Mouse (Mus musculus): ENCODE measurements at regions not wholly inside any gene's neighbourhood (a gene's known extent, or its start where the extent isn't known, plus 50 kb on each side); places are given as distances from the start of the nearest gene placed in this dataset.

DNA sequence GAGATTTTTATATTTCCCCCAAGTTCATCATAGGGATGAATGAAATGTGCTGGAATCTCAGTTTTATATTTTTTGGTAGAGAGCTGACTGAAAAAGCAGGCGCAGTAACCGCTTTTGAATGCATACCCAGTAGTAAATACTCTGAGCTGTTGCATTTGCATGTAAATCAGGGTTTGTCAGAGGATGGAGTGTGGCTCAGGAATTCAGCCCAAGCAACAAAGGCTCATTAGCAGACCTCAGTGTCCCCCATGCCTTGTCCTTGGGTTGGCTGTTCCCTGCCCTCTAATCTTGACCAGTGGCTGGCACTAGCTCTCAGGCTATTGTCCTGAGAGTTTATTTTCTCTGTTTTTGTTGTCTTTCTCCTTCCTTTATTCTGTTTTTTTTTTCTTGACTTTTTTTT lies 258.4 kb downstream of the Slc4a3 start:
- no peak for DNase-seq
- intact Hi-C loops (cut with DNase I): no loop called here

DNA sequence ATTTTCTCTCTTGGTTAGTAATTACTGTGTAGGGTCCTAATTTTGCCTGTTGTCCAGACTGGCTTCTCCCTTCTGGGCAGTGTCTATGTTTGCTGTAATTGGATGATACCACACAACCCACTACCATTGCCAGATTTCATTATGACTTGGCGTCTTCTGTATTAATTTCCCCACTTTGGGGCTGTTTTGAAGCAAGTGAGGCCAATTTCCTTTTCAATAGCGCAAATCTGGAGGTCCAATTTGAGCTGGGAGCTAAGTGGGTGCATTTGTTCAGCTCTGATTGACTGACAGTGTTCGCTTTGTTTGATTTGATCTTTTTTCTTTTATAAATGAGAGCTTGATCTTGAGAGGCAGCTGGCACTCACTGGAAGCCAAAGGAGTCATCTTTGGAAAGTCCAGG lies 266.4 kb downstream of the Slc4a3 start:
- intact Hi-C loops (cut with DNase I): loop anchor here (10.0 kb wide), 1 partner anchor 1702 kb away; the partner anchor contains the start of gene Epha4
- DNase-seq: no peak

DNA sequence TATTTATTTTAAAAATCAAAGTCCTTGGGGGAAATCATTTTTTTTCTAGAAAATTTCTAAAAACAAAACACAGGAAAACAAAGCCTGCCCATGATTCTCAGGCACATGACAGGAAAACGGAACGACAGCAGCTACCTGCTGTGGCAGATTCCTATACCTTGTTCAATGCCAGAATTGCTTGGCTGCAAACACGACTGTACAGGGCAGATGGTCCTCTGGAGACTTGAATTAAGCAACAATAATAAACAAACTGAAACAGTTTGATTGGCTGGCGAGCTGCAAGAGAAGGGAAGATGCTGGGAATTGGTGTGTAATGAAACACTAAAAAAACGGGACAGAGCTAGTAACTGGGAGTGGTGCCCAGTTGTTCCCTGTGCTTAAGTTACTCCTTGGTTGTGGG lies 280.1 kb downstream of the Slc4a3 start:
- intact Hi-C loops (cut with DNase I): no loop called here
- DNase-seq: no peak

DNA sequence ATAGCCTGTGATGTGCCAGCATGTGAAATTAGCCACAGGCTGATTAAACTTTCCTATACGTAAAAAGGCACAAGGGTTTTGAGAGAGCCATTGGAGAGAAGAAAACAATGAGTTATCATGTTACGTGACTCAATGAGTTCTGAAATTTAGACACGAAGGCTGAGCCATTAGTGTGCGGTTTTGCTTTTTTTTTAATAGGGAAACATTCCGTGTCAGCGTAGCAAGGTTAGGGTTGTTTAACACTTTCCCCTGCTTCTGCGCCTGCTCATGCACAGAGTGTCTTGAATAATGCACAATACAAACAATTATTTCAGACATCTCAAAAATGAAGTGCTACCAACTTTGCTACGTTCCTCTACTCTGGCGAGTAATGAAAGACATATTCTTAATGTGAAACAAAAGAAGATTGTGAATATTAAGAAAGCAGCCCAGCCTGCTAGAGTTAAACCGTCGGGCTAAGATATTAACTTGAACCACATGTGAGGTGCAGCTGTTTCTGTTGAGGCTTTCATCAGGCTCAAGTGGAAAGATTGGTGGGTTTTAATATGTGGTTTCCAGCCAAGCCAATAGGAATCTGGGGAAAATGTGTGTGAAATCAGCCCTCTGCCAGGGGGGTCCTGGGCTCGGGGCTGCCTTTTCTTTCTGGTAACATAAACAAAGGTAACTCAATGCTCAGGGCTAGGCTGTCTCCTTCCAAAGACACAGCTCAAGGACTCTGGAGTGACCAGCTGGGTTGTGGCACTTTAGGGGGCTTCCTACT lies 287.2 kb downstream of the Slc4a3 start:
- DNase-seq: no peak

DNA sequence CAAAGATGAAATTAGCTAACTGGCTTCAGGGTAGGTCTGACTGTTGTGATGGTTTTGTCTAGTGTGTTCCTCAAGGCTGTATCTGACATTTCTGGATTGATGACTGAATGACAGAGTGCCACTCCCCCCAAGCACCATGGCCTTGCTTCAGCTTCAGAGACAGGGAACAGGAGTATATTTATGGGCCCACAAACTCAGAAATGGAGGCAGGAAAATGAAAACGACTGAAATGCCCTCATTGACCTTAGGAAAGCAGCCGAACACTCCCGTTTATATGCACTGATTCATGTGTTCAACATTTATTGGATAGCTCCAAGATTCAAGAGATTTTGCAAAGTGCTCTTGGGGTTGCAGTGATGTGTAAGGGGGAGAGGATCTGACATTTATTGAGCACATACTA lies 288.3 kb downstream of the Slc4a3 start:
- intact Hi-C loops (cut with DNase I): no loop called here
- DNase-seq: no peak

More for the DNA sequence above, 287.2 kb downstream of the Slc4a3 start:
- intact Hi-C loops (cut with DNase I): no loop called here

DNA sequence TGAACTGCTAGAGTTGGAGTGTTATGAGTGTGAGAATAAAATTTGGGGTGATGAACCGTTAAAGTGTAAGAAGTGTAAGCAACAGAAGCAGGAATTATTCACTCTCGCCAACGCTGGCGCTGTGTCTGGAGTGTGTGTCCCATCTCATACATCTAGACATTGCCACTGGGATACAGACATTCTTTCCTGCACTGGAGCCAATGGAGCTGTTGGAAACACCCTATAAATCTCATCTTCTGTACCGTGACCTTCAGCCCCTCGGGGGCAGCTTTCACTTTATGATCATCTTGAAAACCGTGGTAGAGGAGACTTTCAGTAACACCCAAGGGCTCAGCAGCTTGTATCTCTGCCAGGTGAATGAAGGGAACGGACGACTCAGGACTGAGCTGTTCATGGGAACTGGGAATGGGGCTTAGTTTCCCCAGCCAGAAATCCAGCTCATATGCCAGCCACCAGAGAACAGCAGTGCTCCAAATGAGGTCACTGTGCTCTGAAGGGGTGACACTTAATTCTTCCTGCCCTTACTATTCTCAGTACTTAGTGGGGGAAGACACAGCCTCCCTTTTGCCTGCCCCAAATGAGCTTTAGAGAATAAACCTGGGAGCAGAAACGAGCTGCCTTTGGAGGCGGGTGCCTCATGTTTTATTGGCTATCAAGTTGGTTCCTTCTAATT lies 293.6 kb downstream of the Slc4a3 start:
- no peak for DNase-seq
- intact Hi-C loops (cut with DNase I): no loop called here

DNA sequence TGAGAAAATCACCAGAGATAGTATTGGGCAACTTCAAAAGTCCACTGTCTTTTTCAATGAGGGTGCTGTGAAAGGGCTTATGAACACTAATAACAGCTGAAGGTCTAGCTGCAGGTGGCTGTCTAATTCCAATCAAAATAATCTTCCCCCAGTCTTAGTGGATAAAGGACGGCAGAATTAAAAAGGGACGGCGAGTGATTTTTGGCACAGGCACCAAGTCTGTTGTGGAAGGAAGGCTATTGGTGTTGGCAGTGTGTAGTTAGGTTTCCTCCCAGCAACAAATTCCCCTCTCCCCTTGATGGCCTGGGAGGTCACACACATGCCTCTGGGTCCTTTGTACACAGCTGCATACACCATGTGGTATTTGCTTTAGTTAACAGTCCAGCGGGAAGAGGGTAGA lies 296.3 kb downstream of the Slc4a3 start:
- intact Hi-C loops (cut with DNase I): no loop called here
- no peak for DNase-seq

DNA sequence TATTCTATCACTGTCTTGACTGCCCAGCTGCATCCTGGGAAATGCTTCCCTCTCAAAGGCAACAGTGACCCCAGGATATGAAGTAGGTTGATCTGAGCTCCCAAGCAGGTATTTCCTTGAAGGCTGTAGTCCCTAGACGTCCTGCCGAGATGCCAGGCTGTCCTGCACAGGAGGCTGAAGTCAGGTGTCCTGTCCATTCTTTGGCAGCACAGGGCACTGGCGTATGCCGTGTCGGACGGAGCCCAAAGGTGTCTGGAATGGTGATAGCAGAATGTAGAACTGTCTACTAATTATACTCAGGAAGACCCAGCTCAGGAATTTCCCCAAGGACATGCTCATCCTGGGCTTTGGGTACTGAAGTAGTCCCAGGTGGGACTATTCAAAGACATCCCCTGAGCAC lies 297.3 kb downstream of the Slc4a3 start:
- intact Hi-C loops (cut with DNase I): no loop called here
- no peak for DNase-seq

DNA sequence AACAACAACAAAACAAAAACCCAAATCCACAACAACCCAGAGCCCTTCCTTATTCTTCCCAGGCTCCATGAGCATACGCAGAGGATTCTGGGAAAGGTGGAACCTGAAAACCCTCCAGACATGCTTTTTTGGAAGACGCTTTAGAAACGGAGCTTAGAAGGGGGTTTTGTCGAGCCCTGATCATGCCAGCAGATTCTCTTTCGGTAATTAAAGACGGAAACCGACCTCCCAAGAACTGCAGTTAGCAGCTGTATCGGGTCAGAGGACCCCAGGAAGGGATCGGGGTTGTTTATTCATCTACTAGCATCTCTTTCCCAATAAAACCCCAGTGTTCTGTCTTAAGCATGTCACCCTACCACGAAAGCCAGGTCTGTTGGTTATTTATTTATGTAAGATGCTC lies 298.1 kb downstream of the Slc4a3 start:
- no peak for DNase-seq
- intact Hi-C loops (cut with DNase I): no loop called here

DNA sequence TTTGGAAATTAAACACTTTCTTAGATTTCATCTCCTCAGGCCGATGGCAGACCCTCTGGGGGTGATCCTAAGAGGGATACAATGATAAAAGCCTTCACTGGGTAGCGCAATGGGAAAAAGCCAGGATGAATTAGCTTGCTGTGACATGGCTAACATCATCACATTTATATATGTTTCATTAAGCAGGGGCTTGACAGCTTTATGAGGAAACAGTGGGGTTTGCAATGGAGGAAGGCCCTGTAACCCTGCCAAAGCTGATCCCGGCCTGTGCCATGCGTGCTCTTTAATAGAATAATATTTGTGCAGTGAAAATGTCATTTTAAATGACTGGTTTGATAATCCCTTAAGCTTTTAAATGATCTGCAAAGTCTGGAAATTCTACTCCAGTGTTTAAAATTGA lies 298.5 kb downstream of the Slc4a3 start:
- no peak for DNase-seq
- intact Hi-C loops (cut with DNase I): no loop called here

DNA sequence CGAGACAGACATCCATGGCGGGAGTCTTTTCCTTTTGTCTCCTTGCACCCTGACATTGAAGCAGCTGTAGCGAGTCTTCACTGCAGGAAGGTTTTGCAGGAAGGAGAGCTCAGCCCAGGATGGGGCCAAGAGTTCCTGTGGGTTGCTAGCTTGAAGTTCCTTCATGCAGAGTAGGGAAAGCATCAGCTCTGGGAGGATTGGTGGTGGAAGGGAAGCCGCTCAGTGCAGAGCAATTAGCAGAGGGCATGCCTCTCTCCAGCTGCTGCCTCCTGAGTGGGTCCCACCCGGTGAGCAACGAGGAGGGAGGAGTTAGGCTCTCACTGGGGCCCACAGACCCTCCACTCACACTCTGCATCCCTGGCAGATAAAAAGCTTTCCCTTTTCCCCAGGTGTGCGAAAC lies 298.9 kb downstream of the Slc4a3 start:
- intact Hi-C loops (cut with DNase I): no loop called here
- no peak for DNase-seq

DNA sequence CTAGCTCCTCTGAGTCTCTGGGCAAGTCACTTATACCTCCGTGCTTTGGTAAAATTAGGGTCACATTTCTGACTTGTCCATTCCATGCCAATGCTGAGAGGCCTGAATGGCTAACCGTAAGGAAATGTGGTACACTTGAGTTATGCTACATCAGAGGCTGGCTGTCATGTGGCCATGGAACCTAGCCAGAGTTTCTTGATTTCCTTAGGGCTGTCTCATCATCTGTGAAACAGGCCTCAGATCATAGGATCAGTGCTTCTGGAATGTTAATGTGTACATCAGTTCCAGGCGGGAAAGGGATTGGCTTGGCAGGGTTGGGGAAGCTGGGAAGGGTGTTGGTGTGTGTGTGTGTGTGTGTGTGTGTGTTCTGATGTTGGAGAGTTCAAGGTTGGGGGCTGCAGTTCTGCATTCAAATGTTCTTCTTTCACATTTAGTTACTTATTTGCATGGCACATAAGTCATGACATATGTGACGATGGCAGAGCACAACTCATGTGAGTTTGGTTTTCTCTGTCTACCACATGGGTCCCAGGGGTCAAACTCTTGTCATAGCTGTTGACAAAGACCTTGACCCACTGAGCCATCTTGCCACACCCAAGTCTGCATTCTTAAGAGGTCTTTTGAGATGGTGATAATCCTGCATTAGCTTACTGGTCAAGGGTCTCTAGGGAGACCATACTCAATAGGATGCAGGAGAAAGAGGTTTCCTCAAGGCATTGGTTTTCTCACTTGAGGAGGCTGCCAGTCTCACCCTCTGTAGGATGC lies 299.9 kb downstream of the Slc4a3 start:
- no peak for DNase-seq
- intact Hi-C loops (cut with DNase I): no loop called here

DNA sequence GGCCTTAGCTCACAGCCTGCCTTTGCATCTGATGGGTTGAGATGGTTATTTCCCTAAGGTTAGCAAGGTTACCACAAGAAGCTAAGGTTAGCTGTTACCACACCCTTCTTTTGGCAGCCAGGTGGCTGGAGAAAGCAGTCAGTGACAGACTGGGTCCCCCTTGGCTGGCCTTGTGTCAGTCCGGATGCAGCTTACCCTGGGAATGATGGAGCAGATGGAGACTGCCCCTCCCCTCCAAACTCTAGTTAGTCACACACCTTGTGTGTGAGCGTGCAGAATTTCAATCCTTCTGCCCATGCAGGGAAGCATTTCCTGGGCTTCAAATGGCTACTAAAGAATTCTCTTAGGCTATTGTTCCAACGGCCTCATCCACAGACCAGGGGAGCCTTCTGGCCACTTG lies 301.6 kb downstream of the Slc4a3 start:
- DNase-seq: no peak
- intact Hi-C loops (cut with DNase I): no loop called here

DNA sequence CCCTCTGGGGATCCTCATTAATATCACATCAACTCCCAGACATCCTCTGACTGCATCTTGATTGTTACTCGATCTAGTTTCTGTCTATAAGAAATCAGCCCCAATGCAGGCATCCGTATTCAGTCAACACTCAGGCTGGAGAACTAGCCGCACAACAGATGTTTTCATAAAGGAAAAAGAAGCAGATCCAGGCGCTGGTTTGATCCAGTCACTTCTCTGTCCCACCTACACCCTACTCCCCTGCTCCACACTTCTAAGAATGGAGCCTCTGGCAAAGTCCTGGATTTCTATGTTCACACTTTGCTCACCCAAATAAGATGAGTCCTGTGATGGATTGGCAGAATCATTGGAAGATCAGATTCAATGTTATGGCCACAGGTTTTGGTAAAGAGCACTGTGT lies 302.4 kb downstream of the Slc4a3 start:
- no peak for DNase-seq
- intact Hi-C loops (cut with DNase I): no loop called here

DNA sequence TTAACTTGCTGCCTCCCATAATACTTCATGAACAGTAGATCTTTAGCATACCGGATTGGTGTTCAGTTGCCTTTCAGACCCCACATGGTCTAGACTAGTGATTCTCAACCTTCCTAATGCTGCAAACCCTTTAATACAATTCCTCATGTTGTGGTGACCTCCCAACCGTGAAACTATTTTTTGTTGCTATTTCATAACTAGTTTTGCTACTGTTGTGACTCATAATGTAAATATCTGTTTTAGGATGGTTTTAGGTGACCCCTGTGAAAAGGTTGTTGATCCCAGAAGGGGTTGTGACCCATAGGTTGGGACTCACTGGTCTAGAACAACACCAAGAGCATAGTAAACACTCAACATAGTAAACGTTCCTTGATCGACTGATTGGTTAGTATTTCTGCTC lies 304.1 kb downstream of the Slc4a3 start:
- DNase-seq: no peak
- intact Hi-C loops (cut with DNase I): no loop called here

DNA sequence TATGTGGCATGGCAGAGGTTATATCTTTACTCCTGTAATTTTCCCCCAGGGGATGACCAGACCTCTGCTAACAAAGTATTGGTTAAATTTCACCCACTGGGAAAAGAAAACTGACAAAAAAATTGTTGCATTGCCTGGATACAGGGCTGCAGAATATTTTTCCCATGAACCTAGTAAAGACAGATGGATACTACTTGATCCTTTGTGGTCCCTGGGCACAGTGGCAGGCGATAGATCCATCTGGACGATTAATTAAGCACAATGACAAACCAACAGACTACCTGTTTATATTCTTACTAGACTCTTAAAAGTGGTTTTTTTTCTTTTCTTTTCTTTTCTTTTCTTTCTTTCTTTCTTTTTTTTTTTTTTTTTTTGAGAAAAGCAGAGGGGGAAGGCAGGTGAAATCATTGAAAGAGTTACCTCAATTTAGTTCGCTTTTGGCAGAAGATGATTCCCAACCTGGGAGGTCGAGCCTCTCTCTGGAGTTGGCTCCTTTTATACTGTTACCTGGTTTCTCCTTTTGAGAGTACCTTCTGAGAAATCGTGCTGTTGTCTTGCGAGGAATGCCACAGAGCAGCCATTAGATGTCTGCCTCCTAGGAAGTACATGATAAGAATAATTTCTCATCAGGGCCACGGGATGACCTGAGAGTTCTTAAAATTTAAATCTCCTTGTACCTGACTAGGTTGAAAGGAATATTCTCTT lies 312.6 kb downstream of the Slc4a3 start:
- intact Hi-C loops (cut with DNase I): no loop called here
- no peak for DNase-seq

DNA sequence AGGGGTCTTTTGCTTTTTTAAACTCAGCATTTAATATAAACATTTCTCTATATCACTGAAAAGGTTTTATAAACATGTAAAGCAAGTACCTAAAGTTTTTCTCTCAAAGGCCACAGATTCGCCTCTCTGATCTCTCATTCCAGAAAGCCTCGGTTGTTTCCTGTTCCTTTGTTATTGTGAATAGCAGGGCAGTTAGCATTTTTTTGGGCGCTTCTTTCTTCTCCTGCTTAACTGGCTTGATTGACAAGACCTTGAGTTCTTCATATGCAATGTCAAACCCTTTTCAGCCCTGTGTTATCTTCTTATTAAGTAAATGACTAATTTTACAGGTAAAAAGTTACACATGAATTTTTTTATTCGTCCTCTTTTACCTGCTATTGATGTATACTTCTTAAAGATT lies 316.7 kb downstream of the Slc4a3 start:
- intact Hi-C loops (cut with DNase I): no loop called here
- no peak for DNase-seq

DNA sequence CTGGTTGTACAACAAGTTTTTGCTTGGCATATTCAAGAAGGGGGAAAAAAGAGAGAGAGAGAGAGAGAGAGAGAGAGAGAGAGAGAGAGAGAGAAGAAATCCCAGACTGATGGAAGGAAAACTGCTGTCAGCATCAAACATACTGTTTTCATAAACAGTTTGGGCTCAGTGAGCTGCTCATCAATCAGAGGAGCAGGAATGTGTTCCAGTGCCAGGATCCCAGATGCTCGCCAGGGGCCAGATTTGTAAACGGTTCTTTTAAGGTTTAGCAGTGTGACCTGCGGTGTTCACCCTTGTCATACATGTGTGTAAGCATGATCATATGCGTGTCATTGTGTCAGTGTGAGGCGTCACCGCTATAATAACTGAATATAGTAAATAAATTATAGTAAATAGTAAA lies 320.5 kb downstream of the Slc4a3 start:
- intact Hi-C loops (cut with DNase I): no loop called here
- no peak for DNase-seq

DNA sequence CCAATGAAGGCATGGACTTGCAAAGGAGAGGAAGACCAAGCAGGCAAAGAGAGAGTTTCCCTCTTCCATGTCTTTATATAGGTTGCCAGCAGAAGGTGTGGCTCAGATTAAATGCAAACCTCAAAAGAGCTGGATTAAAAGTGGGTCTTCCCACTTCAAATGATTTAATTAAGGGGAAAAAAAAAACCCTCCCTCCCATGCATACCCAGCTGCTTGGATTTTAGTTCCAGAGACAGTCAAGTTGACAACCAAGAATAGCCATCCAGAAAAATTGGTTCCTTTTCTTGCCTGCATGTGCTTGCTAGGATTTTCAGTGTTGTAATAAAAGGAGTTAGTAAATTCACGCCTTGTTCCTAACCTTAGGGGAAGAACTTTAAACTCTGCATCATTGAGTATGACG lies 323.3 kb downstream of the Slc4a3 start:
- intact Hi-C loops (cut with DNase I): no loop called here
- no peak for DNase-seq

DNA sequence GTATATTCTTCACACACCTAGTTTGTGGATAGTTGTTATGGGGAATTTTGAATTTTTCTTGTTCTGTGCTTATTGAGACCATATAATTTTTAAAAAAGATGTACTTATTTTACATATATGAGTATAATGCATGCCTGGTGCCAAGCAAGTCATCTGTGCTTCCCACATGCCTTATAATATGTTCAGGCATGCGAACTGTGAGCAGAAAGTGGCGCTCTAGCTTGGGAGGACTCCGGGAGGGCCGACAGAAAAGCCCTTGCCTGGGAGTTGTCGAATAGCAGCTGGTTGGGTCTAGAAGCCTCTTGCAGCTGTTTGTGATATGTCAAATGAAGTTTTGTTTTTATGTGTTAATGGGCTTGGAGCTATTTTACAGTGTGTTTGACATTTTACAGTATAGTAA lies 323.8 kb downstream of the Slc4a3 start:
- intact Hi-C loops (cut with DNase I): no loop called here
- no peak for DNase-seq

DNA sequence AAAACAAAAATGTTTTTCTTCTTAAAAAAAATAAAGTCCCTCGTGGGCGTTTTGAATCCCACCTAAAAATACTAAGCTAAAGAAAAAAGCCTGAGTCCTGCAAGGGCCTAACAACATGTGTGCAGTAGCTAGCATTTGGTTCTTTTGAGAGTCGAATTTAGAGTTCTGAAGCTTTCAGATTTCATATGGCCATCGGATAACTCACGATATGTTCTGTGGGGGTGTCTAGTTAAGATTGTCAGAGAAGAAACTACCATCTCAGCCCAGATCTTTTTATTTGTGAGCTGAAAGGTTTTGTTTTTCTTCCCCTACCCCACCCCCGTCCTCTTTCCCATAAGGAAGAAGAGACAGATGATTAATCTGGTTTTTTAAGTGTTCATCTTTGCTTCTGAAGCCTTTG lies 327.8 kb downstream of the Slc4a3 start:
- no peak for DNase-seq
- intact Hi-C loops (cut with DNase I): no loop called here

All from heart, postnatal 14 days (tissue).